Mouse (Mus musculus) left cerebral cortex, adult 2 months (tissue): ENCODE measurements at regions not wholly inside any gene's neighbourhood (a gene's known extent, or its start where the extent isn't known, plus 50 kb on each side); places are given as distances from the start of the nearest gene placed in this dataset.

Experiments
- DNase-seq, 2 experiments: peaks; one replicate each; pipeline ENCODE4 v3.0.0; 2021 to 2022; ENCODE audit warnings: low spot score in 2 of 2, mixed read lengths in 1 of 2; ENCODE audit errors: extremely low spot score in 1 of 2
- H3K27ac ChIP-seq: fragments of 200-600 bp; 2 replicates; pipeline ENCODE4 v1.8.1; 2022
- H3K4me3 ChIP-seq: fragments of 200-600 bp; 2 replicates; pipeline ENCODE4 v1.8.1; 2022
- CTCF ChIP-seq: fragments of 200-600 bp; IDR thresholded peaks from 2 replicates; pipeline ENCODE4 v1.8.1; 2022; ENCODE audit warnings: antibody characterized with exemption, mild to moderate bottlenecking, moderate library complexity
- intact Hi-C: fragments of 180-260 bp; cut with DNase I; formaldehyde crosslinking; loops from one replicate; pipeline ENCODE4 v1.15.1; 2025

- no peak overlapping the region for H3K4me3 ChIP-seq
- no peak for DNase-seq
- no peak overlapping the region for H3K27ac ChIP-seq
- no peak for TF ChIP-seq CTCF
- intact Hi-C loops: no loop called here
These were observed 89.3 kb upstream of the Hnrnpa3 start for GRCm38 (mm10) chr2:75569756-75570155.

GRCm38 (mm10) chr2:75570246-75570645 lies 88.8 kb upstream of the Hnrnpa3 start:
- intact Hi-C loops: no loop called here
- no peak for TF ChIP-seq CTCF
- H3K4me3 ChIP-seq: no peak overlapping the region
- no peak for DNase-seq
- no peak overlapping the region for H3K27ac ChIP-seq

GRCm38 (mm10) chr2:75584975-75585374 lies 74.1 kb upstream of the Hnrnpa3 start:
- intact Hi-C loops: loop anchor here (5.0 to 10.0 kb wide), 3 partner anchors 268 to 530 kb away; no protein-coding TSS in a partner anchor
- no peak for TF ChIP-seq CTCF
- no peak overlapping the region for H3K4me3 ChIP-seq
- H3K27ac ChIP-seq: no peak overlapping the region
- DNase-seq: peak; percentile 38 to 57

GRCm38 (mm10) chr2:75588572-75588971 lies 70.5 kb upstream of the Hnrnpa3 start:
- no peak overlapping the region for H3K4me3 ChIP-seq
- peak; percentile 63 to 66 for DNase-seq
- intact Hi-C loops: loop anchor here (5.0 to 10.0 kb wide), 3 partner anchors 271 to 534 kb away; no protein-coding TSS in a partner anchor

GRCm38 (mm10) chr2:75589452-75589851 lies 69.6 kb upstream of the Hnrnpa3 start:
- H3K27ac ChIP-seq: no peak overlapping the region
- 0 out of 2 replicates have a peak overlapping the region, but pooled peaks have one; percentile 1 for H3K4me3 ChIP-seq

More at GRCm38 (mm10) chr2:75588572-75588971, 70.5 kb upstream of the Hnrnpa3 start:
- peak; percentile 90 for TF ChIP-seq CTCF
- no peak overlapping the region for H3K27ac ChIP-seq

GRCm38 (mm10) chr2:75590175-75590574 lies 68.9 kb upstream of the Hnrnpa3 start:
- Histone ChIP-seq H3K27ac (no peak overlapping the region), H3K4me3 (no peak overlapping the region)
- intact Hi-C loops: loop anchor here (1.0 kb wide), 1 partner anchor 888 kb away; no protein-coding TSS in a partner anchor
- DNase-seq: peak; percentile 77 to 83
- TF ChIP-seq CTCF: peak; percentile 89

More at GRCm38 (mm10) chr2:75589452-75589851, 69.6 kb upstream of the Hnrnpa3 start:
- DNase-seq: peak; percentile 15 to 28
- intact Hi-C loops: loop anchor here (5.0 to 10.0 kb wide), 3 partner anchors 272 to 535 kb away; no protein-coding TSS in a partner anchor
- TF ChIP-seq CTCF: no peak

- no peak overlapping the region for H3K27ac ChIP-seq
- intact Hi-C loops: no loop called here
- H3K4me3 ChIP-seq: no peak overlapping the region
- DNase-seq: no peak
- TF ChIP-seq CTCF: no peak
These were observed 58.5 kb upstream of the Hnrnpa3 start for GRCm38 (mm10) chr2:75600511-75600910.

GRCm38 (mm10) chr2:75603175-75603871 lies 55.7 kb upstream of the Hnrnpa3 start:
- DNase-seq: peak; percentile 38 to 56
- peak overlapping the region; percentile 50 for H3K4me3 ChIP-seq
- peak overlapping the region; percentile 47; the same call in 1 of the 2 replicates for H3K27ac ChIP-seq
- intact Hi-C loops: no loop called here
- TF ChIP-seq CTCF: peak; percentile 67

GRCm38 (mm10) chr2:75605634-75606033 lies 53.4 kb upstream of the Hnrnpa3 start:
- Histone ChIP-seq H3K27ac (no peak overlapping the region), H3K4me3 (no peak overlapping the region)
- intact Hi-C loops: loop anchor here (1.0 to 2.0 kb wide), 5 partner anchors 53 to 465 kb away; partner anchors contain the start of gene Hnrnpa3
- TF ChIP-seq CTCF: peak; percentile 100
- peak; percentile 50 to 52 for DNase-seq

- TF ChIP-seq CTCF: no peak
- intact Hi-C loops: loop anchor here (2.0 kb wide), 2 partner anchors 358 to 464 kb away; no protein-coding TSS in a partner anchor
- no peak overlapping the region for H3K27ac ChIP-seq
- H3K4me3 ChIP-seq: no peak overlapping the region
- no peak for DNase-seq
These were observed 51.8 kb upstream of the Hnrnpa3 start for GRCm38 (mm10) chr2:75607010-75607915.

- intact Hi-C loops: loop anchor here (2.0 kb wide), 2 partner anchors 357 to 463 kb away; no protein-coding TSS in a partner anchor
- H3K27ac ChIP-seq: no peak overlapping the region
- H3K4me3 ChIP-seq: no peak overlapping the region
- TF ChIP-seq CTCF: no peak
- no peak for DNase-seq
These were observed 51.1 kb upstream of the Hnrnpa3 start for GRCm38 (mm10) chr2:75607958-75608357.
